Comparison of ENCODE assay signal across 13 mouse cellular contexts in the genomic region with DNA sequence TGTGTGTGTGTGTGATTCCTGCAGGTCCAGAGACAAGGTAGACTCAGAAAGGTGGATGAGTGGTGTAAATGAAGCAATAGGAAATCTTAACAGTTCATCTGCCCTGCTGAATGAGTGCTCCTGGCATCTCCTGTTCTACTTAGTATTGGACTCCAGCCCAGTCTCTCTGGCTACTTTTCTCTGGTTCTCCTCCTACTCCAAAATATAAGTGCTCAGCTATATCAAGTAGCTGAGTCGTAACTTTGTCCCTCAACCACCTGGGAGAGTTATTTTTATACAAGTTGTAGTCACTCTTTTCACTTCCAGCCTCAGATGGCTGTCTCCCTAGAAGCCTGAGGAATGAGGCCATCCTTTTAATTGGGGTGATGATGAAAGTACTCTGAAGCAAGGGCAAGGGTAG. TPM values are rescaled to one million over a fixed set of nuclear protein-coding genes. Genes with fewer than 3 reads are reported as not detected.
DNase-seq lines count a peak whose midpoint lies in the region; ATAC-seq and TF ChIP-seq lines count a peak whose summit lies in the region.
"Had no signal": no experiment of that assay in that cellular context is flagged by ENCODE, and none has a peak within 500 bp of the region (broad histone marks: within the 10 kb centered on the region; RNA-seq: fewer than 3 reads in every experiment).

No protein-coding gene starts in this region.

- no peak for TF ChIP-seq POLR2A in embryonic fibroblast, embryonic 13.5 days (IDR thresholded peaks at IDR 0.05; ENCODE audit: low read depth, low read length)

- H3K9me3 ChIP-seq in lung, postnatal 0 days (ENCODE audit: low read length): no peaks in the 10 kb centered on the region
- H3K9me3 ChIP-seq: hindbrain, embryonic 10.5 days; neural tube, embryonic 13.5 days had no signal

- TF ChIP-seq EP300 in lung, postnatal 0 days (IDR thresholded peaks at IDR 0.05): no peak

- DNase-seq in gastrocnemius, adult 2 months: peak; percentile 54
- no peak for DNase-seq in gastrocnemius, postnatal 10 days
- DNase-seq in lung, postnatal 0 days (ENCODE audit: low spot score): peak; percentile 42
- no peak for DNase-seq in lung, postnatal 4 days
- DNase-seq in skeletal muscle tissue, adult 2 months (ENCODE audit: low read depth, low spot score): peak; percentile 82
- DNase-seq in neural tube, embryonic 10.5 days (ENCODE audit: extremely low spot score, low spot score): no peak
- DNase-seq: heart, adult 11 months; lung, embryonic 14.5 days; midbrain, embryonic 14.5 days had no signal

- no peaks in the 10 kb centered on the region for H3K36me3 ChIP-seq in lung, postnatal 0 days (ENCODE audit: insufficient read depth, low read length)
- H3K36me3 ChIP-seq: hindbrain, embryonic 10.5 days had no signal

- H3K4me3 ChIP-seq in gastrocnemius, adult 2 months: no peak overlapping the region
- no peak overlapping the region for H3K4me3 ChIP-seq in lung, postnatal 0 days (ENCODE audit: low read depth, low read length)
- H3K4me3 ChIP-seq in embryonic fibroblast, embryonic 13.5 days (ENCODE audit: insufficient read depth, low read length): no peak overlapping the region
- H3K4me3 ChIP-seq: hindbrain, embryonic 10.5 days; neural tube, embryonic 13.5 days had no signal

- no peaks in the 10 kb centered on the region for H3K4me1 ChIP-seq in lung, postnatal 0 days (ENCODE audit: insufficient read depth, low read depth, low read length)
- H3K4me1 ChIP-seq in embryonic fibroblast, embryonic 13.5 days (ENCODE audit: control insufficient read depth, insufficient read depth, low read length): peaks cover 10% of the 10 kb centered on the region
- H3K4me1 ChIP-seq: neural tube, embryonic 13.5 days had no signal

- peak; percentile 28; the same call in 1 of the 2 replicates for ATAC-seq in lung, postnatal 0 days
- ATAC-seq: CD4-positive, CD25-positive, alpha-beta regulatory T cell, adult 4 months had no signal

- WGBS in lung, postnatal 0 days: 35% methylated on average over 1 of the region's 1 CpGs

- H3K27me3 ChIP-seq in lung, postnatal 0 days (replicated peaks; ENCODE audit: insufficient read depth, low read length): no peaks in the 10 kb centered on the region
- H3K27me3 ChIP-seq: neural tube, embryonic 13.5 days had no signal

- intact Hi-C loops in gastrocnemius, adult 2 months (cut with DNase I): loop anchor here (2.0 kb wide), 1 partner anchor 127 kb away; a partner anchor contains a TSS

- no peak overlapping the region for H3K4me2 ChIP-seq in lung, postnatal 0 days (replicated peaks; ENCODE audit: low read depth, low read length)
- H3K4me2 ChIP-seq: lung, embryonic 14.5 days; neural tube, embryonic 13.5 days had no signal

- TF ChIP-seq CTCF in gastrocnemius, adult 2 months (IDR thresholded peaks at IDR 0.05): no peak
- TF ChIP-seq CTCF in lung, postnatal 0 days (IDR thresholded peaks at IDR 0.05): no peak
- TF ChIP-seq CTCF in embryonic fibroblast, embryonic 13.5 days (IDR thresholded peaks at IDR 0.05; ENCODE audit: borderline replicate concordance, insufficient read depth, low read length): no peak

- no peak overlapping the region for H3K9ac ChIP-seq in lung, postnatal 0 days (replicated peaks; ENCODE audit: low read depth)
- H3K9ac ChIP-seq: lung, embryonic 14.5 days; neural tube, embryonic 13.5 days had no signal

- peak overlapping the region; percentile 78 for H3K27ac ChIP-seq in gastrocnemius, adult 2 months
- H3K27ac ChIP-seq in lung, postnatal 0 days (ENCODE audit: low read length): no peak overlapping the region
- peak overlapping the region; percentile 88 for H3K27ac ChIP-seq in embryonic fibroblast, embryonic 13.5 days (ENCODE audit: insufficient read depth, low read length)
- H3K27ac ChIP-seq: hindbrain, embryonic 10.5 days; neural tube, embryonic 13.5 days had no signal

RNA-seq across cellular contexts. Expression of a gene that starts 31.7 kb away (rescaled TPM):
- total RNA-seq in gastrocnemius, adult 2 months (2021): under 1 TPM; 0.84 to 0.99 TPM
- total RNA-seq in gastrocnemius, postnatal 10 days (2021): 1 to 10 TPM; 1.9 to 3.2 TPM
- polyA plus RNA-seq in lung, postnatal 0 days (2015; fragmentation: Nextera tagmentation; extraction: Ambion mirVana): 9.9 and 16.7 TPM in 2 replicates
- 1.2 and 3.2 TPM in 2 replicates for polyA plus RNA-seq in embryonic fibroblast, embryonic 13.5 days (2011; ENCODE audit: insufficient read length, low read depth, missing spikeins)

RNA-seq across cellular contexts. Expression of a gene that starts 32.5 kb away (rescaled TPM):
- total RNA-seq in gastrocnemius, adult 2 months (2021): 1 to 10 TPM; 2.3 to 2.6 TPM
- total RNA-seq in gastrocnemius, postnatal 10 days (2021): 10 to 100 TPM in 1 of 2 experiments, 1 to 10 TPM in 1; 8.9 to 12.5 TPM
- polyA plus RNA-seq in lung, postnatal 0 days (2015; fragmentation: Nextera tagmentation; extraction: Ambion mirVana): 22.2 and 24.0 TPM in 2 replicates
- 19.5 and 25.9 TPM in 2 replicates for polyA plus RNA-seq in embryonic fibroblast, embryonic 13.5 days (2011; ENCODE audit: insufficient read length, low read depth, missing spikeins)

Comparison
In these comparisons a context has a peak if more than half of its experiments do, and no peak if none do; other contexts are left out.
1. DNase-seq: peak in gastrocnemius, adult 2 months (single experiment), lung, postnatal 0 days (single experiment) and skeletal muscle tissue, adult 2 months (single experiment); none in gastrocnemius, postnatal 10 days (single experiment), lung, postnatal 4 days (0 of 2) and neural tube, embryonic 10.5 days (single experiment).